Mouse (Mus musculus) frontal cortex, postnatal 10 days (tissue): ENCODE data around the gene Tmem164.

Experiments used
- DNase-seq, 2 experiments: peaks; one replicate each; pipeline ENCODE4 v3.0.0; 2022; ENCODE audit warnings: low spot score in 2 of 2, mixed read lengths in 1 of 2

Tmem164 gene

GRCm38 (mm10) chrX:142688509-142688908, 7.3 kb downstream of the Tmem164 start:
- DNase-seq: no peak

GRCm38 (mm10) chrX:142693256-142693655, 12.1 kb downstream of the Tmem164 start:
- DNase-seq: no peak

GRCm38 (mm10) chrX:142694338-142694737, 13.1 kb downstream of the Tmem164 start:
- DNase-seq: no peak

- no peak for DNase-seq
Measured at GRCm38 (mm10) chrX:142694856-142695255, 13.7 kb downstream of the Tmem164 start.

- DNase-seq: no peak
Measured at GRCm38 (mm10) chrX:142696789-142697188, 15.6 kb downstream of the Tmem164 start.

GRCm38 (mm10) chrX:142697545-142698204, 16.5 kb downstream of the Tmem164 start:
- DNase-seq: no peak

- no peak for DNase-seq
Measured at GRCm38 (mm10) chrX:142698212-142698611, 17.0 kb downstream of the Tmem164 start.

- DNase-seq: no peak
Measured at GRCm38 (mm10) chrX:142702094-142702493, 20.9 kb downstream of the Tmem164 start.

- no peak for DNase-seq
Measured at GRCm38 (mm10) chrX:142702566-142702965, 21.4 kb downstream of the Tmem164 start.

GRCm38 (mm10) chrX:142703953-142704352, 22.7 kb downstream of the Tmem164 start:
- DNase-seq: no peak

GRCm38 (mm10) chrX:142708257-142708656, 27.1 kb downstream of the Tmem164 start:
- no peak for DNase-seq

- DNase-seq: no peak
Measured at GRCm38 (mm10) chrX:142716014-142716413, 34.8 kb downstream of the Tmem164 start.

GRCm38 (mm10) chrX:142717958-142718478, 36.8 kb downstream of the Tmem164 start:
- DNase-seq: no peak

- no peak for DNase-seq
Measured at GRCm38 (mm10) chrX:142718759-142719158, 37.6 kb downstream of the Tmem164 start.

GRCm38 (mm10) chrX:142721897-142722296, 40.7 kb downstream of the Tmem164 start:
- DNase-seq: no peak

GRCm38 (mm10) chrX:142724203-142724602, 43.0 kb downstream of the Tmem164 start:
- DNase-seq: no peak

- DNase-seq: no peak
Measured at GRCm38 (mm10) chrX:142725571-142725970, 44.4 kb downstream of the Tmem164 start.

- DNase-seq: no peak
Measured at GRCm38 (mm10) chrX:142726311-142726710, 45.1 kb downstream of the Tmem164 start.

GRCm38 (mm10) chrX:142727847-142728246, 46.6 kb downstream of the Tmem164 start:
- no peak for DNase-seq

GRCm38 (mm10) chrX:142729040-142729439, 47.8 kb downstream of the Tmem164 start:
- no peak for DNase-seq

GRCm38 (mm10) chrX:142729482-142729881, 48.3 kb downstream of the Tmem164 start:
- no peak for DNase-seq

- no peak for DNase-seq
Measured at GRCm38 (mm10) chrX:142737099-142737498, 55.9 kb downstream of the Tmem164 start.

GRCm38 (mm10) chrX:142737719-142738118, 56.5 kb downstream of the Tmem164 start:
- no peak for DNase-seq

GRCm38 (mm10) chrX:142747428-142747827, 66.2 kb downstream of the Tmem164 start:
- no peak for DNase-seq
